Mouse (Mus musculus): ENCODE measurements around the gene Eaf1. TPM values are rescaled to one million over a fixed set of nuclear protein-coding genes. Genes with fewer than 3 reads are reported as not detected.

Eaf1 gene
- polyA plus RNA-seq, 1 experiment from 2014 or later, result 24.9 TPM

- no peaks in the 10 kb centered on the region for H3K36me3 ChIP-seq (ENCODE audit: insufficient read depth, low read length)
- no peak for ATAC-seq (ENCODE audit: low FRiP score, low TSS enrichment)
Observed at GRCm38 (mm10) chr14:31559216-31559615, 65.0 kb downstream of the Eaf1 start.

More at GRCm38 (mm10) chr14:31559216-31559615, 65.0 kb downstream of the Eaf1 start:
- H3K27ac ChIP-seq (ENCODE audit: low read length), result no peak overlapping the region
- no peak overlapping the region for H3K4me3 ChIP-seq (ENCODE audit: low read length)
- no peaks in the 10 kb centered on the region for H3K9me3 ChIP-seq (ENCODE audit: low read length)
- peaks cover 2% of the 10 kb centered on the region; the same call in 1 of the 2 replicates for H3K27me3 ChIP-seq (ENCODE audit: insufficient read depth, low read length)
- H3K4me1 ChIP-seq (ENCODE audit: insufficient read depth, low read length), result peaks cover 17% of the 10 kb centered on the region
- 36% methylated on average over 5 of the region's 5 CpGs for WGBS
- H3K9ac ChIP-seq (replicated peaks; ENCODE audit: low read length), result no peak overlapping the region
- no peak overlapping the region for H3K4me2 ChIP-seq (replicated peaks; ENCODE audit: low read depth, low read length)

Other genes with a start within 250 kb of the Eaf1 start
- 13.9 TPM in 2 replicates for gene Phf7, start 243.1 kb upstream of the Eaf1 start, polyA plus RNA-seq (2015; fragmentation: Nextera tagmentation; extraction: Ambion mirVana)
- gene Bap1, start 242.9 kb upstream of the Eaf1 start, polyA plus RNA-seq (2015; fragmentation: Nextera tagmentation; extraction: Ambion mirVana), result 105 and 106 TPM in 2 replicates
- gene Dnah1, start 170.5 kb upstream of the Eaf1 start, polyA plus RNA-seq (2015; fragmentation: Nextera tagmentation; extraction: Ambion mirVana), result 7.4 and 7.7 TPM in 2 replicates
- gene Capn7, start 157.8 kb upstream of the Eaf1 start, polyA plus RNA-seq (2015; fragmentation: Nextera tagmentation; extraction: Ambion mirVana), result 45.0 and 48.8 TPM in 2 replicates
- 34.1 and 39.0 TPM in 2 replicates for gene Sh3bp5, start 58.3 kb upstream of the Eaf1 start, polyA plus RNA-seq (2015; fragmentation: Nextera tagmentation; extraction: Ambion mirVana)
- 54.5 and 60.7 TPM in 2 replicates for gene Mettl6, start 641 bp downstream of the Eaf1 start, polyA plus RNA-seq (2015; fragmentation: Nextera tagmentation; extraction: Ambion mirVana)
- 2.8 and 3.2 TPM in 2 replicates for gene Colq, start 96.9 kb downstream of the Eaf1 start, polyA plus RNA-seq (2015; fragmentation: Nextera tagmentation; extraction: Ambion mirVana)
- 7.3 and 8.0 TPM in 2 replicates for gene Gm49387, start 146.5 kb downstream of the Eaf1 start, polyA plus RNA-seq (2015; fragmentation: Nextera tagmentation; extraction: Ambion mirVana)
- 46.6 and 50.3 TPM in 2 replicates for gene Btd, start 146.6 kb downstream of the Eaf1 start, polyA plus RNA-seq (2015; fragmentation: Nextera tagmentation; extraction: Ambion mirVana)
- 27.0 and 39.3 TPM in 2 replicates for gene Hacl1, start 146.9 kb downstream of the Eaf1 start, polyA plus RNA-seq (2015; fragmentation: Nextera tagmentation; extraction: Ambion mirVana)